Mouse (Mus musculus) lung, postnatal 0 days (tissue): ENCODE measurements around the gene Cep70. TPM values are rescaled to one million over a fixed set of nuclear protein-coding genes. Genes with fewer than 3 reads are reported as not detected.

Experiments used
- ATAC-seq: fragments of 200-750 bp; cut with Nextera tagmentation; 2 replicates; pipeline ENCODE4 v1.8.0; 2017; ENCODE audit warnings: moderate library complexity
- DNase-seq: peaks from one replicate; pipeline ENCODE4 v3.0.0-alpha.2; 2016; ENCODE audit warnings: low spot score
- H3K27ac ChIP-seq: fragments of 300-500 bp; sonication (generic); 2 replicates; pipeline ENCODE4 v1.5.1; 2014; ENCODE audit warnings: antibody characterized with exemption, mild to moderate bottlenecking, low read length, mixed read lengths
- H3K27me3 ChIP-seq: fragments of 300-500 bp; sonication (generic); replicated peaks from 2 replicates; pipeline ENCODE4 v1.6.1; 2014; ENCODE audit warnings: low read length, mixed read lengths; ENCODE audit not compliant: insufficient read depth
- H3K36me3 ChIP-seq: fragments of 300-500 bp; sonication (generic); 2 replicates; pipeline ENCODE4 v1.6.1; 2014; ENCODE audit warnings: low read length, mixed read lengths; ENCODE audit not compliant: insufficient read depth
- H3K4me1 ChIP-seq: fragments of 300-500 bp; sonication (generic); 2 replicates; pipeline ENCODE4 v1.6.1; 2014; ENCODE audit warnings: antibody characterized with exemption, low read depth, low read length, mixed read lengths; ENCODE audit not compliant: insufficient read depth
- H3K4me2 ChIP-seq: fragments of 300-500 bp; sonication (generic); replicated peaks from 2 replicates; pipeline ENCODE4 v1.6.1; 2014; ENCODE audit warnings: low read depth, mild to moderate bottlenecking, low read length, moderate library complexity, mixed read lengths
- H3K4me3 ChIP-seq: fragments of 300-500 bp; sonication (generic); 2 replicates; pipeline ENCODE4 v1.5.1; 2014; ENCODE audit warnings: low read depth, low read length
- H3K9ac ChIP-seq: fragments of 300-500 bp; sonication (generic); replicated peaks from 2 replicates; pipeline ENCODE4 v1.6.1; 2014; ENCODE audit warnings: low read depth, mild to moderate bottlenecking
- H3K9me3 ChIP-seq: fragments of 300-500 bp; sonication (generic); 2 replicates; pipeline ENCODE4 v1.6.1; 2016; ENCODE audit warnings: low read length, mixed read lengths
- CTCF ChIP-seq: IDR thresholded peaks from 2 replicates; pipeline ENCODE4 v1.5.1; 2016; ENCODE audit warnings: antibody characterized with exemption, mild to moderate bottlenecking
- EP300 ChIP-seq: IDR thresholded peaks from 2 replicates; pipeline ENCODE4 v1.6.1; 2016; ENCODE audit warnings: antibody characterized with exemption, mild to moderate bottlenecking, control low read depth
- WGBS: fragments of 180-500 bp; shearing (Covaris S2); extraction: QIAGEN DNeasy Blood & Tissue Kit; methylation state at CpG from one replicate; pipeline ENCODE4 v1.1.7; 2014; 5-methylcytosine and 5-hydroxymethylcytosine counted together
- polyA plus RNA-seq: library from polyadenylated mRNA; unstranded; fragments of >200 nt; fragmentation: Nextera tagmentation; extraction: Ambion mirVana; gene quantifications from 2 replicates; pipeline ENCODE4 v1.2.1, GENCODE M21; 2015

Gene Cep70
- 12.4 and 17.2 TPM in 2 replicates for polyA plus RNA-seq

- DNase-seq, result peak; percentile 97
- Histone ChIP-seq H3K4me3 (peak within 1 kb of the TSS; percentile 75), H3K4me2 (peak within 1 kb of the TSS; percentile 78), H3K27me3 (no peaks in the 10 kb centered on the region), H3K36me3 (no peaks in the 10 kb centered on the region), H3K9me3 (no peaks in the 10 kb centered on the region), H3K4me1 (0 out of 2 replicates have a peak, but pooled peaks cover 4% of the 10 kb centered on the region), H3K9ac (peak within 1 kb of the TSS; percentile 51), H3K27ac (peak within 1 kb of the TSS; percentile 58)
- no peak for TF ChIP-seq CTCF
- TF ChIP-seq EP300, result no peak
- 0% methylated on average over 64 of the region's 66 CpGs for WGBS
- peak; percentile 98 for ATAC-seq
Measured at GRCm38 (mm10) chr9:99243190-99243894, at the start of gene Cep70. Gene Cep70, plus strand, starts transcription at chr9:99243367.

GRCm38 (mm10) chr9:99212643-99213042, 30.5 kb upstream of the Cep70 start:
- H3K9me3 ChIP-seq, result no peaks in the 10 kb centered on the region
- H3K36me3 ChIP-seq, result no peaks in the 10 kb centered on the region
- no peak overlapping the region for H3K4me2 ChIP-seq
- H3K27ac ChIP-seq, result no peak overlapping the region
- WGBS, result 61% methylated on average over 2 of the region's 2 CpGs
- no peaks in the 10 kb centered on the region for H3K27me3 ChIP-seq
- no peak for TF ChIP-seq EP300
- no peak for TF ChIP-seq CTCF
- H3K9ac ChIP-seq, result no peak overlapping the region
- DNase-seq, result no peak
- H3K4me1 ChIP-seq, result no peaks in the 10 kb centered on the region
- no peak for ATAC-seq
- H3K4me3 ChIP-seq, result no peak overlapping the region

- TF ChIP-seq EP300 (no peak), CTCF (no peak)
- ATAC-seq (no peak), DNase-seq (no peak)
- Histone ChIP-seq H3K9ac (no peak overlapping the region), H3K4me1 (no peaks in the 10 kb centered on the region), H3K27me3 (no peaks in the 10 kb centered on the region), H3K9me3 (no peaks in the 10 kb centered on the region), H3K4me2 (no peak overlapping the region), H3K4me3 (no peak overlapping the region), H3K27ac (no peak overlapping the region), H3K36me3 (no peaks in the 10 kb centered on the region)
- WGBS, result 74% methylated on average over 2 of the region's 2 CpGs
Measured at GRCm38 (mm10) chr9:99216182-99216581, 27.0 kb upstream of the Cep70 start.

- Histone ChIP-seq H3K4me2 (no peak overlapping the region), H3K36me3 (no peaks in the 10 kb centered on the region), H3K9me3 (no peaks in the 10 kb centered on the region), H3K27ac (no peak overlapping the region), H3K27me3 (no peaks in the 10 kb centered on the region), H3K9ac (no peak overlapping the region), H3K4me3 (no peak overlapping the region), H3K4me1 (no peaks in the 10 kb centered on the region)
- DNase-seq (peak; percentile 67), ATAC-seq (peak; percentile 77)
- WGBS, result 18% methylated on average over 6 of the region's 6 CpGs
- TF ChIP-seq CTCF (no peak; the same call in 1 of the 2 replicates), EP300 (no peak)
Measured at GRCm38 (mm10) chr9:99217999-99218719, 25.0 kb upstream of the Cep70 start.

- H3K4me1 ChIP-seq, result no peaks in the 10 kb centered on the region
- DNase-seq (no peak), ATAC-seq (no peak)
- no peaks in the 10 kb centered on the region for H3K9me3 ChIP-seq
- no peak overlapping the region for H3K27ac ChIP-seq
- WGBS, result 76% methylated on average over 4 of the region's 4 CpGs
- no peaks in the 10 kb centered on the region for H3K27me3 ChIP-seq
- no peak overlapping the region for H3K9ac ChIP-seq
- no peak overlapping the region for H3K4me2 ChIP-seq
- TF ChIP-seq CTCF (no peak), EP300 (no peak)
- no peak overlapping the region for H3K4me3 ChIP-seq
- no peaks in the 10 kb centered on the region for H3K36me3 ChIP-seq
Measured at GRCm38 (mm10) chr9:99221636-99222035, 21.5 kb upstream of the Cep70 start.

- Histone ChIP-seq H3K4me1 (no peaks in the 10 kb centered on the region), H3K36me3 (no peaks in the 10 kb centered on the region), H3K27me3 (no peaks in the 10 kb centered on the region), H3K4me2 (no peak overlapping the region), H3K9ac (no peak overlapping the region), H3K27ac (no peak overlapping the region), H3K9me3 (no peaks in the 10 kb centered on the region), H3K4me3 (no peak overlapping the region)
- TF ChIP-seq EP300, result no peak
- no peak for TF ChIP-seq CTCF
- 67% methylated on average over 3 of the region's 3 CpGs for whole genome bisulfite sequencing
- ATAC-seq, result no peak
- DNase-seq, result no peak
Measured at GRCm38 (mm10) chr9:99224583-99224982, 18.6 kb upstream of the Cep70 start.
